Mouse (Mus musculus) liver, embryonic 12.5 days (tissue): ENCODE measurements at regions not wholly inside any gene's neighbourhood (a gene's known extent, or its start where the extent isn't known, plus 50 kb on each side); places are given as distances from the start of the nearest gene placed in this dataset.

Experiments used
- ATAC-seq: fragments of 200-750 bp; cut with Nextera tagmentation; 2 replicates; pipeline ENCODE4 v1.8.0; 2017; ENCODE audit warnings: moderate number of reproducible peaks, mild to moderate bottlenecking, moderate library complexity
- H3K27ac ChIP-seq: fragments of 300-500 bp; sonication (generic); 2 replicates; pipeline ENCODE4 v1.5.1; 2016; ENCODE audit warnings: mild to moderate bottlenecking
- H3K27me3 ChIP-seq: fragments of 300-500 bp; sonication (generic); replicated peaks from 2 replicates; pipeline ENCODE4 v1.6.1; 2016; ENCODE audit warnings: mild to moderate bottlenecking, moderate library complexity
- H3K36me3 ChIP-seq: fragments of 300-500 bp; sonication (generic); 2 replicates; pipeline ENCODE4 v1.6.1; 2016; ENCODE audit warnings: mild to moderate bottlenecking, moderate library complexity
- H3K4me1 ChIP-seq: fragments of 300-500 bp; sonication (generic); 2 replicates; pipeline ENCODE4 v1.6.1; 2016
- H3K4me2 ChIP-seq: fragments of 300-500 bp; sonication (generic); 2 replicates; pipeline ENCODE4 v1.6.1; 2016; ENCODE audit warnings: mild to moderate bottlenecking, moderate library complexity
- H3K4me3 ChIP-seq: fragments of 300-500 bp; sonication (generic); 2 replicates; pipeline ENCODE4 v1.5.1; 2016; ENCODE audit warnings: mild to moderate bottlenecking, moderate library complexity
- H3K9ac ChIP-seq: fragments of 300-500 bp; sonication (generic); 2 replicates; pipeline ENCODE4 v1.6.1; 2016; ENCODE audit warnings: mild to moderate bottlenecking, moderate library complexity
- H3K9me3 ChIP-seq: fragments of 300-500 bp; sonication (generic); replicated peaks from 2 replicates; pipeline ENCODE4 v1.6.1; 2016; ENCODE audit warnings: mild to moderate bottlenecking, moderate library complexity
- WGBS: fragments of 180-500 bp; shearing (Covaris S2); methylation state at CpG from one replicate; pipeline ENCODE4 v1.1.7; 2016; ENCODE audit not compliant: insufficient replicate concordance; 5-methylcytosine and 5-hydroxymethylcytosine counted together

DNA sequence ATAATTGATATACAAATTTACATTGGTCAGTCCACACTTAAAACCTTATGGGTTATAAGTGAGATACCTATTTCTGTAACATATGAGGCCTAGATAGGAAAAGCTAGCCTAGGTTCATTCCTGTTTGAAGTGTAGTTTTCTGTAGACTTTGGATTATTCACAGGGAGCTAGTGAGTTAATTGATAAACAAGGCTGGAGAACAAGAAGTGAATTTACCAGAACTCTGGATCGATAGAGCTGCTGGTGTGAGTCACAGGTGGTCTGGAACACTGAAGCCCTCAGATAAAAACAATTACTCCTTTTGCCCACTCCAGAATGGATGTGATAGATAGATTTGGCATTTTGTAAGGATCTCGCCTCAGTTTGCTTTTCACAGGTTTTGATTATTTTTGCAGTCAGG is 62.0 kb upstream of the Rtl1 start:
- Histone ChIP-seq H3K4me2 (no peak overlapping the region), H3K27ac (no peak overlapping the region)

GRCm38 (mm10) chr12:109674766-109675165 is 74.6 kb upstream of the Rtl1 start:
- Histone ChIP-seq H3K4me3 (no peak overlapping the region), H3K27me3 (no peaks in the 10 kb centered on the region), H3K36me3 (no peaks in the 10 kb centered on the region; the same call in 1 of the 2 replicates), H3K4me2 (no peak overlapping the region), H3K9ac (no peak overlapping the region), H3K9me3 (no peaks in the 10 kb centered on the region), H3K27ac (no peak overlapping the region), H3K4me1 (no peaks in the 10 kb centered on the region)
- no peak for ATAC-seq
- 58% methylated on average over 4 of the region's 4 CpGs for WGBS

More for the DNA sequence above, 62.0 kb upstream of the Rtl1 start:
- H3K4me3 ChIP-seq, result no peak overlapping the region
- no peaks in the 10 kb centered on the region; the same call in 1 of the 2 replicates for H3K36me3 ChIP-seq
- WGBS, result 61% methylated on average over 2 of the region's 2 CpGs
- no peaks in the 10 kb centered on the region for H3K27me3 ChIP-seq
- H3K4me1 ChIP-seq, result no peaks in the 10 kb centered on the region
- ATAC-seq, result no peak
- H3K9me3 ChIP-seq, result no peaks in the 10 kb centered on the region
- no peak overlapping the region for H3K9ac ChIP-seq

- ATAC-seq, result no peak
- peaks cover 2% of the 10 kb centered on the region; the same call in 1 of the 2 replicates for H3K36me3 ChIP-seq
- H3K9ac ChIP-seq, result no peak overlapping the region
- H3K4me1 ChIP-seq, result no peaks in the 10 kb centered on the region
- H3K9me3 ChIP-seq, result no peaks in the 10 kb centered on the region
- WGBS, result 69% methylated on average over 4 of the region's 4 CpGs
- no peak overlapping the region for H3K4me2 ChIP-seq
- no peak overlapping the region for H3K27ac ChIP-seq
- no peaks in the 10 kb centered on the region for H3K27me3 ChIP-seq
- H3K4me3 ChIP-seq, result no peak overlapping the region
Observed at GRCm38 (mm10) chr12:109694046-109694445, 93.9 kb upstream of the Rtl1 start.

GRCm38 (mm10) chr12:109694801-109695430 is 94.8 kb upstream of the Rtl1 start:
- H3K4me1 ChIP-seq, result no peaks in the 10 kb centered on the region

GRCm38 (mm10) chr12:109706820-109707219 is 106.7 kb upstream of the Rtl1 start:
- ATAC-seq, result no peak
- H3K4me3 ChIP-seq, result no peak overlapping the region
- no peak overlapping the region for H3K4me2 ChIP-seq

More at GRCm38 (mm10) chr12:109694801-109695430, 94.8 kb upstream of the Rtl1 start:
- no peak overlapping the region for H3K4me3 ChIP-seq
- no peak overlapping the region for H3K4me2 ChIP-seq
- no peaks in the 10 kb centered on the region for H3K9me3 ChIP-seq
- WGBS, result 62% methylated on average over 5 of the region's 5 CpGs
- no peak; the same call in 1 of the 2 replicates for ATAC-seq
- H3K9ac ChIP-seq, result no peak overlapping the region
- no peaks in the 10 kb centered on the region for H3K27me3 ChIP-seq
- no peak overlapping the region for H3K27ac ChIP-seq
- H3K36me3 ChIP-seq, result peaks cover 2% of the 10 kb centered on the region; the same call in 1 of the 2 replicates

DNA sequence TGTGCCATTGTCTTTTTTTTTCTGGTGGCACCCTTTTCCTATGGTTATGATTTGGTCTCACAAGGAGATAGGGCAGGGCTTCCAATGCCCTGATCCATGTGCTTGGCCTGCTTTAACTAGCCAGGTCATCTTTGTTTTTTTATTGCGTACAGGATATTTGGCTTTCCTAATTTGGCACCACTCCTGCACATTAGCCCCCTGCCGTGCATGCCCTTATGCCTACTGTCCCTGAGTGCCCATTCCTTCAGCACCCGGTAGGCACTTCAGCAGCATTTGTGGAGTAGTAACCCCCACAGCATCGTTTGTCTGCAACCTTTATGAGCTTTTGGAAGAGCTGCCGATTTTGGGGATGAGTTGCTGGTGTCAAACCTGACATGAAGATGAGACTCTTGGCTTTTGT is 109.5 kb upstream of the Rtl1 start:
- no peaks in the 10 kb centered on the region for H3K27me3 ChIP-seq
- H3K9me3 ChIP-seq, result peaks cover 5% of the 10 kb centered on the region; the same call in 1 of the 2 replicates
- WGBS, result 79% methylated on average over 5 of the region's 5 CpGs
- H3K27ac ChIP-seq, result no peak overlapping the region
- no peaks in the 10 kb centered on the region for H3K4me1 ChIP-seq
- no peak for ATAC-seq
- no peak overlapping the region for H3K4me3 ChIP-seq
- no peak overlapping the region for H3K9ac ChIP-seq
- H3K36me3 ChIP-seq, result 0 out of 2 replicates have a peak, but pooled peaks cover 9% of the 10 kb centered on the region
- H3K4me2 ChIP-seq, result no peak overlapping the region

More at GRCm38 (mm10) chr12:109706820-109707219, 106.7 kb upstream of the Rtl1 start:
- no peaks in the 10 kb centered on the region; the same call in 1 of the 2 replicates for H3K9me3 ChIP-seq
- H3K4me1 ChIP-seq, result no peaks in the 10 kb centered on the region
- H3K27me3 ChIP-seq, result no peaks in the 10 kb centered on the region
- no peak overlapping the region for H3K9ac ChIP-seq
- 0 out of 2 replicates have a peak, but pooled peaks cover 5% of the 10 kb centered on the region for H3K36me3 ChIP-seq
- H3K27ac ChIP-seq, result no peak overlapping the region
- 62% methylated on average over 4 of the region's 6 CpGs for WGBS

DNA sequence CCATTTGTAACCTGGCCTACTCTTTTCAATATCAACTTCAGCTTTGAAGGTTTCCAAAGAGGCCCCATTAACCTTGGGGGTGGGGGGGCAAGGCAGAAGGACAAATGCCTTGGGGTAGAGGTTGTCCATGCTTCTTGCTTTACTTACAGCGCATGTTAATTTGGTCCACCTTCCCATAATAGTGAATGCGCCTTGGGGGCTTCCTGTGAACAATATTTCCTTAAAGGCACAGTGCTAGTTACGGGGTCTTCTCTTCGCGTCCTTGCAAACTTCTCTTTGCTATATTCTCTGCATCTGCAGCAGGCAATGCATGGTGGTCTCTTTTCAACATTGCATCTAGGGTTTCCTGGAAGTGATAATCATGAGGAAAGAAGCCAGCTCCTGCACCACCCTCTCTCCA is 111.3 kb upstream of the Rtl1 start:
- H3K36me3 ChIP-seq, result 0 out of 2 replicates have a peak, but pooled peaks cover 16% of the 10 kb centered on the region
- no peak overlapping the region for H3K9ac ChIP-seq
- H3K4me3 ChIP-seq, result no peak overlapping the region
- no peak overlapping the region for H3K27ac ChIP-seq
- no peaks in the 10 kb centered on the region for H3K4me1 ChIP-seq
- peaks cover 5% of the 10 kb centered on the region; the same call in 1 of the 2 replicates for H3K9me3 ChIP-seq
- WGBS, result 94% methylated on average over 5 of the region's 5 CpGs
- no peaks in the 10 kb centered on the region for H3K27me3 ChIP-seq
- no peak for ATAC-seq
- no peak overlapping the region for H3K4me2 ChIP-seq

DNA sequence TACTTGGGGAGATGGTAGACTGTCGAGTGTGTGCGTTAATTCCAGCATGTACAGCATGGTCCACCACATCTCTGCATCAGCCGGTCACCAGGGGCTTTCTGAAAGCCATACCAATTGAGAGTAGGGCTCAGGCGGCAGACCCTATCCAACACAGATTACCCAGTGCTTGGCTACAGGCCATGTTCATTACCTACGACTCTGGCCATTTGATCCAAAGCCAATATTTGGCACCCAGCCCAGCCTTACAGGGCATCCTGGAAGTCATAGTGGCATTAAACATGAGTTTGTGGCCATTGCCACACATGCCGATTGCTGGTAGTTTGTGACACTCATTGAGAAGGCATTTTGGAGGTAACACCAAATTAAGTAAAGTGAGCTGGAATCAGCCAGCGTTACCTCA is 111.8 kb upstream of the Rtl1 start:
- H3K27ac ChIP-seq, result no peak overlapping the region
- WGBS, result 74% methylated on average over 7 of the region's 7 CpGs
- no peak overlapping the region for H3K4me2 ChIP-seq
- 0 out of 2 replicates have a peak, but pooled peaks cover 16% of the 10 kb centered on the region for H3K36me3 ChIP-seq
- no peaks in the 10 kb centered on the region for H3K27me3 ChIP-seq
- peaks cover 5% of the 10 kb centered on the region; the same call in 1 of the 2 replicates for H3K9me3 ChIP-seq
- H3K9ac ChIP-seq, result no peak overlapping the region
- no peak overlapping the region for H3K4me3 ChIP-seq
- H3K4me1 ChIP-seq, result no peaks in the 10 kb centered on the region
- ATAC-seq, result no peak

GRCm38 (mm10) chr12:109712386-109712785 is 112.3 kb upstream of the Rtl1 start:
- ATAC-seq, result no peak
- 79% methylated on average over 16 of the region's 16 CpGs for WGBS
- H3K9ac ChIP-seq, result no peak overlapping the region

DNA sequence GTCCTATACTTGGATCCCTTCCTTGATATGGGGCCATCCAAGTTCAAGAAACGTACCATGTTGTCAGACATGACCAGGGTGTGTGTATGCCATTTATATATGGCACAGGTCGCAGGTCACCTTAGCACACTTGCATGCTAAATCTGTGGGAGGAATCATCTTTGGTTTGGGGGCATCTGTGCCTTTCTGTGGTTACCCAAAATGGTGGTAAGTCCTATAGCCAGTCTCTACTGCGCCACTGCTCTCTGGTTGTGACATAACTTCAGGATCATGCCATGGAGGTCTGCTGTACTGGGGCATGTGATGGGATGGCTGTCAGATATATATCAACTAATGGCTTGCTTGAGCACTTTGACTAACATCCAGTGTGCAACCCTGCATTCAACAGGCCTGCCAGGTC is 112.9 kb upstream of the Rtl1 start:
- no peak overlapping the region for H3K9ac ChIP-seq
- H3K4me3 ChIP-seq, result no peak overlapping the region
- H3K27me3 ChIP-seq, result no peaks in the 10 kb centered on the region
- no peak for ATAC-seq
- WGBS, result 73% methylated on average over 3 of the region's 3 CpGs
- no peak overlapping the region for H3K4me2 ChIP-seq
- peaks cover 23% of the 10 kb centered on the region for H3K36me3 ChIP-seq
- no peak overlapping the region for H3K27ac ChIP-seq
- peaks cover 5% of the 10 kb centered on the region; the same call in 1 of the 2 replicates for H3K9me3 ChIP-seq
- H3K4me1 ChIP-seq, result no peaks in the 10 kb centered on the region

More at GRCm38 (mm10) chr12:109712386-109712785, 112.3 kb upstream of the Rtl1 start:
- Histone ChIP-seq H3K27me3 (no peaks in the 10 kb centered on the region), H3K4me2 (no peak overlapping the region), H3K4me1 (no peaks in the 10 kb centered on the region), H3K36me3 (peaks cover 17% of the 10 kb centered on the region), H3K9me3 (peaks cover 5% of the 10 kb centered on the region; the same call in 1 of the 2 replicates), H3K27ac (no peak overlapping the region), H3K4me3 (no peak overlapping the region)

- H3K9ac ChIP-seq, result no peak overlapping the region
Observed at GRCm38 (mm10) chr12:109714061-109714460, 113.9 kb upstream of the Rtl1 start.

DNA sequence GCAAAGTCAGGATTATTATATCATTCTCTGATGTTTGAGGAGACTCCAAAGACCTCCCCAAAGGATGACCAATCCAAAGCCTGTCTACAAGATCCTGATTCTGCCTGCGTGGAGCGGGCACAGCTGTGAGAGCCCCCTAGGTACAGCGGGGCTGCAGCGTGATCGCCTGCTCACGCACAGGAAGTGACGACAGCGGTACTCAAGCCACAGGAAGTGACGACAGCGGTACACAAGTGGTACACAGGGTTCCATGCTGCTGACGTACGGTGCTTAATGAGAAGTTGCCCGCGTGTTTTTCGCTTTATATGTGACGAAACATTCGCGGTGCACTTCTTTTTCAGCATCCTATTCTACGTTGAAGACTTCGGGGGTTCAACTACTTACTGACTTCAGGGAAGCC is 116.9 kb upstream of the Rtl1 start:
- H3K9ac ChIP-seq, result no peak overlapping the region
- H3K4me1 ChIP-seq, result no peaks in the 10 kb centered on the region
- no peak overlapping the region for H3K27ac ChIP-seq
- 0 out of 2 replicates have a peak, but pooled peaks cover 5% of the 10 kb centered on the region for H3K9me3 ChIP-seq
- 80% methylated on average over 20 of the region's 20 CpGs for WGBS
- H3K4me3 ChIP-seq, result no peak overlapping the region
- ATAC-seq, result no peak
- no peak overlapping the region for H3K4me2 ChIP-seq
- no peaks in the 10 kb centered on the region for H3K27me3 ChIP-seq
- peaks cover 30% of the 10 kb centered on the region for H3K36me3 ChIP-seq

More at GRCm38 (mm10) chr12:109714061-109714460, 113.9 kb upstream of the Rtl1 start:
- Histone ChIP-seq H3K9me3 (peaks cover 5% of the 10 kb centered on the region; the same call in 1 of the 2 replicates), H3K27me3 (no peaks in the 10 kb centered on the region), H3K4me3 (no peak overlapping the region), H3K36me3 (peaks cover 26% of the 10 kb centered on the region), H3K4me1 (no peaks in the 10 kb centered on the region), H3K27ac (no peak overlapping the region), H3K4me2 (no peak overlapping the region)
- no peak for ATAC-seq
- WGBS, result 69% methylated on average over 5 of the region's 5 CpGs
